Mouse (Mus musculus): Measurements from ENCODE around the gene Xpa.

Gene Xpa

DNA sequence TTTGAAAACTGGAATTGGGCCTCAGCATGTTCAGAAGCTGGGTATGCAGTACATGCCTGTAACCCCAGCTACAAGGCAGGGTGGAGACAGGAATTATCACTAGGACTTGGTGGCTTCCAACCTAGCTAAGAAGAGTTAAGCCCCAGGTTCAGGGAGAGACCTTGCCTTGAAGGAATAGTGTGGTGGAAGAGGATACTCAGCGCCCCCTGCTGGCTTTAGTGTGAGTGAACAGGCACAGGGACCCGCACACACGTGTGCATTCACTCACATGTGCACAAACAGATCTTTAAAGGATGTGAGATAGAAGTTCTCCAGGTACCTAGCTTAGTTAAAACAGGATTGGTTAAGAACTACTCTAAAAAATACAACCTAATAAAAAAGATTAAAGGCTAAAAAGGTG, 51.8 kb downstream of the Xpa start:
- no peak for DNase-seq (ENCODE audit: low spot score)

DNA sequence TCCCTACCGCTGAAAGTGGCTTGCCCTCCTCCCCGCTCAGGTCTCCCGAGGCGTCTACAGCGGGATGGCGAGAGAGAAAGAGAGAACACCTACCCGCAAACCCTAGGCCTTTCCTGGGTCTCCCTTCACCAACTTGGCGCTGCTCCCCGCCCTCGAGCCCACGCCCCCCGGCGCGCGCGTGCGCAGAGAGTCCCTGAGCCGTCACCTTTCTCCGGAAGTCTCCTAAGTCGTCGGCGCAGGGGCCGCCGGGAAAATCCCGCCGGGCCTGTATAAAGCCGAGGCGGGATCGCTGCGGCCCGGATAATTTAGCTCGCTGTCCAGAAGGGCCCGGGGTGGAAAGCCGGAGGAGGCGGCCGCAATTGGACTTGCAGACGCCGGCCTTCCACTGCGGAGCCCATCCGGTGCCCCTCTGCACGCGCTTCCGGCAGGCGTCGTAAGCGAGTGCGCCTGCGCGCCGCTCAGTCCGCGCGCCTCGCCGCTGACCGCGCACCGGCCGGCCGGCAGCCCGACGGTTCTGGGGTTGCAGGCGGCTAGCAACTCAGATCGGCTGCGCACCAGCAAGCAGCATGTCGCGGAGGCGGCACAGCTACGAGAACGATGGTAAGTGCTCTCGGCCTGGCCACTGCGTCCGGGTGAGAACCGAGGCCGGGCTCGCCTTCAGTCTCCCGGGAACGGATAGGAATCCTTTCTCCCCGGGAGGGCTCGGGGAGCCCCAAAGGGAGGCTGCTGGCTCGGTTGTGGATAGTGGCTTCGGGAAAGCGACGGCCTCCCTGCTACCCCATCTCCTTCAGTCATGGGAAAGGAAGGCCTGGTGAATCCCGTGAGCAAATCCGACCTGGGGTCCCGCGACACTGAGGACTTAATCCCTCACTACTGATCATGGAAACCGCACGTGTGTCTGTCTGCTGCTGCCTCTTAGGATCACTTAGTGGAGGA, 57.6 kb downstream of the Xpa start, which contains the start of the genes Ncbp1 and Tstd2:
TSS of gene Ncbp1 (plus strand) at position 327 of the 936 bp plus-strand sequence.
TSS of gene Tstd2 (minus strand) at position 408 of the 936 bp plus-strand sequence.
- peak; percentile 86 for DNase-seq (ENCODE audit: low spot score)

DNA sequence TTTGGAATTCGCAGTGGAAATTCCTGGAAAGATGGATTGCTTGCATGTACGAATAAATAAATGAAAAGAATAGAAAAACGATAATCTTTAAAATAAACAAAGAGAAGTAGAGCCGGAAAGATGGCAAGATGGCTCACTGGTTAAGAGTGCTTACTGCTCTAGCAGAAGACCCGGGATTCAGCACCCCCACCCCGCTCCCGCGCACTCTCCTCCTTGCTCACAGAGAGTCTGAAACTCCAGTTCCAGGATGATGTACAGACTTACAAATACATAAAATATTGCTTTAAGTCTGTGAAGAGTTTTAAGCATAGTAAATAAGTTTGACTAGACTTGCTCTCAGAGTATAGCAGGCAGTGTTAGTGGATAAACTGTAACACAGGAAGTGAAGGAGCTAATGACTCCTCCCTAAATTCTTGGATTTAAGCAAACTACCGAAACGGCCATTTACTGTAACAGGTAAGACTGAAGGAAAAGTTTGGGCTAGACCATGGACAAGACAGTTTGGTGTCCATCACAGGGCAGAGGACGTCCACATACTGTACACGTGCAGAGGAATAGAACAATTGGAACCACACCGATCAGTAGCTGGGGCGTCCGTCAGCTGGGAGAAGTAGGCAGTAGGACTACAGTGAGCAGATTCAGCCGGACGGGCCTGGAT, 58.4 kb downstream of the Xpa start:
- no peak for DNase-seq (ENCODE audit: low spot score)

DNA sequence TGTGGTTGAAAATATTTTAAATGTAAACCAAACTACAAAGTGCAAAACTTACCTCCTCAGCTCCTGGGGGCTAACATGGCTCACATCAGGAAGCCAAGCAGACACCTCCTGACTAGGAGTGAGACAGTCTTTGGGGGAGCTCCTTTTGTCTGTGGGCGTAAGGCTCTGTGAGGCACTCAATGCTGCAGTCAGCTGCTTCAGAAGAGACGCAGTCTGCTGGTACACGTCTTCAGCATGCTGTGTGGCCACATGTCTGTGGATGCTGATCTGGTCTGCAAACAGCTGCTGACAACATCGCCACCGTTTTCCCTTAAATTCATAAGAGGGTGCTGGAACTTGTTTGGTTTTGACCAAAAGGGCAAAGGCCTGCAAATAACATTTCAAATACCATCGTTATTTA, 64.3 kb downstream of the Xpa start:
- DNase-seq (ENCODE audit: low spot score): no peak

DNA sequence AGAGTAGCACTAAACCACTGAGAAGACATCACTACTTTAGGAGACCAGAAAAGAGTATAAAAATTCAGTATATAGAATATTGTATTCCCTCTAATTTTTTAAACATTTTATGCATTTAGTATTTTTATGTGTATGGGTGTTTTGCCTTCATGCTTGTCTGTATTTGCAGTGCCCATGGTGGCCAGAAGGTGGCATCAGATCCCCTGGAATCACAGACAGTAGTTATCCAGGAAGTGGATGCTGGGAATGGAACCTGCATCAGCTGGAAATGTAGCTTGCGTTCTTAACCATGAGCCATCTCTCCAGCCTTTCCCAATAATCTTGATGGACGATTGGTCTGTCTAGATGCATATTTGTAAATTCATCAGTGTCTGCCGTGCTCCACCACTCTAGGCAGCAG, 65.9 kb downstream of the Xpa start:
- no peak for DNase-seq (ENCODE audit: low spot score)

DNA sequence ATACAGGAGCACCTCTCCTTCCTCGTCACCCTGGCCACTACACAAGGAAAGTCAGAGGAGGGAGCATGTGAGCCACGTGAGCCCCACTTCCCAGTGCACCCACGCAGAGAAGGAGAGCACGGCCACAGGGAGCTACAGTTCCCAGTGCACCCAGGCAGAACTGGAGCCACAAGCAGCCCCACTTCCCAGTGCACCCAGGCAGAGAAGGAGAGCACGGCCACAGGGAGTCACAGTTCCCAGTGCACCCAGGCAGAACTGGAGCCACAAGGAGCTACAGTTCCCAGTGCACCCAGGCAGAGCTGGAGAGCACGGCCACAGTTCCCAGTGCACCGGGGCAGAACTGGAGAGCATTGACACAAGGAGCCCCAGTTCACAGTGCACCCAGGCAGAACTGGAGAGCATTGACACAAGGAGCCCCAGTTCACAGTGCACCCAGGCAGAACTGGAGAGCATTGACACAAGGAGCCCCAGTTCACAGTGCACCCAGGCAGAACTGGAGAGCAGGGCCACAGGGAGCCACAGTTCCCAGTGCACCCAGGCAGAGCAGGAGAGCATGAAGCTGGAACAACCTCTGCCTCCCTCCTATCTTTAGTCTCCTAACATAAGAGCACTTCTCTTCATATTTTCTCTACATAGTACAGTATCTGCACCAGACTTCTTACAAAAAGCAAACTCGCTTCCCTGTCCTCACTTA, 66.7 kb downstream of the Xpa start:
- no peak for DNase-seq (ENCODE audit: low spot score)

DNA sequence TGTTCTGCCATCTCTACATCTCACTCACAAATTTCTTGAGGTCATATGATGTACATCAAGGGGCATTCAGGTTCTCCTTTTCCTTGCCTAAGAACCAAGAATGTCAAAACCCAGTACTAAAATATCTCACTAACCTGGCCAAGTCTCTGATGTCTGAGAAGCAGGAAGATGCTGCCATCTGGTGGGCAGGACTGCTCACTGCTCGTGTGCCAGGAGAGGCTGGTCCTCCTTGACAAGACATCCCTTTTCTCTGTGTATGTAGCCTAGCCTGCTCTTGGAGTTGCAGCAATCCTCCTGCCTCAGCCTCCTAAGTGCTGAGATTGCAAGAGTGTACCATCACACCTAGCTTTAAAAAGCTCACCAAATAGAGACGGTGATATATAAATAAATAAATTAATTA, 69.6 kb downstream of the Xpa start:
- peak; percentile 79 for DNase-seq (ENCODE audit: low spot score)

DNA sequence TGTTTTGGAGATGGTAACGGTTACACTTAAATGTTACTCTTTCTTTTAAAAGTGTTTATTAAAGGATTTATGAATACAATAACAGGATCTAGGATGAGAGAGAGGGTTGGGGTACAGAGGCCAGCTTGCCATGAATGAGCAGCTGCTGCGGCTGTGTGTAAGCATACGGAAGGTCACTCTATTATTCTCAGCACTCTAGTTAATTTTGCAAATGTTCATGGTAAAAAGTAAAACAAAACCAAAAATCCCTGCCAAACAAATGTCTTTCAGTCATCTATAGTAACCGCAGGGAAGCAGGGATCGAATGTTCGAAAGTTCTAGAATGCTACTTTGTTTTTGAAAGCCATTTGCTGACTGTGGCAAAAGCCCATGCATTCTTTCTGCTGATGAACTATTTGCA, 72.8 kb downstream of the Xpa start:
- DNase-seq (ENCODE audit: low spot score): no peak

DNA sequence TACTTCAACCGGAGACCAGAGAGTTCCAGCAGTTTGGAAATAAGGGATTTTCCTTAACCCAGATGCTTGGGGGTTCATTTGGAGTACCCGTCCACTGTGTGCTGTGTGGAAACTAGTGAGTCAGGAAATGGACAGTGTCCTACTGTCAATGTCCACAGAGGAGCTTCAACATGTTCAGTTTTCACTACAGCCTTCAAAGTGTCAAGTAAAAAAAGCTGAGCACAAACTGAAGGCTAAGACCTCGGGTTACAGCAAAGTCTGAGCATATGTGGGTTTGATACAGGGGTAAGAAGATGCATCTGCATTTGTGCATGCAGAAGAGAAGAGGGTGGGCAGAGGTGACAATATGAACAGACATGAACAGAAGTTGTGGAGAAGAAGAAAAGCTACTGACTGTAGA, 75.3 kb downstream of the Xpa start:
- DNase-seq (ENCODE audit: low spot score): no peak

DNA sequence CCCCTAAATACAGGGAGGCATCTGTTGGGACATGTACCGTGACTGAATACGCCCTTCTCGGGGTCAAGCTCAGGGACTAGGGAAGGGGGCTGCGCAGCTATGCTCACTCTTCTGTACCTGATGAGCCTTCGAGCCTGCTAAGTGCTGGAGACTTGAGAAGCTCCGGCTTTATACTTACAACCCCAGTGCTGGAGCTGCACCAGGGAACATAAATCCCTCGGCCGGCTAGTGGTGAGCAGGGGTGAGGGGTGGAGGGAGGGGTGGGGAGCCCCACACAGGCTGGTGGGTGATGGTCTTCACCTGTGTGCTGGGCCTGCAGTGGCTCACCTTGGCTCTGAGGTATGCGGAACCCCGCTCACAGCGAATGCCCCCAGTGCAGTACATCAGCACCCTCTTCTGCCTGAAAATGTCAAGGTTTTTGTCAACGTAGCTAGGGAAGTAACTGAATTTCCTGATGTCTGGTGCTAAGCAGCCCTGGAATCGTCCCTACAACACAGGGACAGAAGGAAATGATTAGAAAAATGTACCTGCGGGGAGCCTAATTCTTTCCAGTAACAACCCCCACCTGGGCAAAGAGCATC, 76.5 kb downstream of the Xpa start:
- DNase-seq (ENCODE audit: low spot score): no peak

DNA sequence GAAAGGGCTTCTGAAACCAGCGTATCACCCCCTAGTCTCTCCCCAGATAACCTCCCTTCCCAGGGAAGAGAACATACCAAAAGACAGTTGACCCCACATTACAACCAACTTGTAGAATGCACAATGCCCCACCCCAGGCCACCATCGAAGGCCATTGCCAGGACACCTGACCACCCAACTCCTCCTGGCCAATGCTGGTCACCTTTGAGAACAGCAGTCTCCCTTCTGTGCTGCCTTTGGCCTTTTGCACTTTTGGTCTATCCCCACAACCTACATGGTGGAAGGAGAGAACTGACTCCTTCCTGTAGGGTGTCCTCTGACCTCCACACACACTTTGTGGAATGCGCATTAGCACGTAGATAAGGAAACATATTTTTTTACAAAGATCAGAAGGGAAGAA, 78.6 kb downstream of the Xpa start:
- no peak for DNase-seq (ENCODE audit: low spot score)

DNA sequence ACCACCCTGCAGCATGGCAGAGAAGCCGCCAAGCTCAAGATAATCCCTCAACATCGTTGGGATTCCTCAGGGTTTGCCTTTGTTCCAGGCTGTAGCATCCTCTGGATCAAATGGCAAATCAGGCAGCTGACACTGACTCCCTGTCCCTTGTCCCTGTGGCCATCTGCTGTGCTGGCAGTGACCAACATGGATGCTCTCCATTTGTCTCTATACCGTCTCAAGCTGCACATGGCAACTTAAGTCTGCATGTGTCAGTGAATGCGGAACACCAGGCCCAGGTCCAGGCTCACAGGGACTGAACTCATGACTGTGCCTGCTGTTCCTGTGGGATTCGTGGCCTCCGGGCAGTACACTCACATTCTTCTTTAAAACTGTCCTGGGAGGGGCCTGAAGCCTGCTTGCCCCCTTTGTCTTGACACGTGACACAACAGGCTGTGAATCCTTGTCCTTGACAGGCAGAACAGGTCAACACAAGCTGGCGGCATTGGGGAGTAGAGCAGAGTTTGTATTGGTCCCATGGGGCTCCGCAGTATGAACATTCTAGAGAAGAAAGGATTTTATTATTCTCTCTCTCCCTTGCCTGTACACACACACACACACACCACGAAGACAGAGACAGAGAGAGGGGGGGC, 79.5 kb downstream of the Xpa start:
- DNase-seq (ENCODE audit: low spot score): no peak

DNA sequence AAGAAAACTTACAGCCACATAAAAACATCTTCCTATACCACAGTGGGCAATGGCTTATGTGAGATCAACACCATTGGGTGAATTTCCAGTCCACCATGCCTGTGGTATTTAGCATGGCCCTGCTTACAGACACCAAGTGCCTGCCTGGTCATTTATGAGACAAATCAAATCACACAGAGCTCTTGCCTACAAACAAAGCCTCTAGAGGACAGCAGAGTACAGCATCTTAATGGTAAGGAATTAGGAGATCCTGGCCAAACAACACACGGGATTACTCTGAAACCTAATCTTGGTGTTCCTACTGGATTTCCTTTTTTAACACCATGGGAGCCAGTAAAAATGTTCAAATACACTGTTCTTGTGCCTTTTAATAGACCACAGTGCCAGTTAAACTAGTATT, 80.8 kb downstream of the Xpa start:
- DNase-seq (ENCODE audit: low spot score): no peak

DNA sequence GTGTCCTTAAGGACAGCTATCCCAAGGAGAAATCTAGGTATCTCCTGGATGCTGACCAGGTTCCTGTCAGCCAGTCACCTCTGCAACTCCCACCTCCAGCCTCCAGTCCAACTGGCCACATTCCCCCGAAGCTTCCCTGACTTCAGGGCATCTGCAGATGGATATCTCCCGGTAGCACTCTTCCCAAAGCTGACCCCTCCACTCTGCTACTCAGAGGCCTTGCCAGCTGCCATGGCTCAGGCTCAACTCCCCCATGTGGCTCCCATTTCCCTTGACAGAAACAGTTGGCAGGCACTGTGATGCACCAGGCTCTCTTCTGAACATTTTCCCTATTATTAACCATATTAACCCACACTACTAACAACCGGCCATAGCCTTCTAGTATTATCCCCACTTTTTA, 84.8 kb downstream of the Xpa start:
- DNase-seq (ENCODE audit: low spot score): no peak

DNA sequence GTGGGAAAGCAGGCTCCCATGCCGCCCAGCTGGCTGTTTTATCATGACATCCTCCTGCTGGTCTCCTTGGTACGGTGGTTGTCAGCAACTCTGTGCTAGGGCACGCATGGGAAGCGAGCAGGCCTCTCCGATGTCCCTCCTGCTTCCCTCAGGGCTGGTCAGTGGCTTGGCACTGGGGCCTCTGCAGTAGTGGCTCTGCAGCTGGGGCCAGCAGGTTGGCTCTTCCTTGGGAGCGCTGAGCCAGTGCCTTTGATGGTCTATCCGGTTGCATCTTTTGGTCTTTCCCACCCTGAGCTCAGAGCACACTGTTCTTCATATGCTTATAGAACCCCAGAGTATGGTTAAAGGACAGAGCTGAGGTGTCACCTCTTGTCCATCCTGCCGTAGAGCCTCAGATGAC, 86.0 kb downstream of the Xpa start:
- no peak for DNase-seq (ENCODE audit: low spot score)

All from layer of hippocampus, adult 9-10 months (tissue).